Mouse (Mus musculus) thymus, adult 2 months (tissue): Measurements from ENCODE around the gene Tmem132d. TPM values are rescaled to one million over a fixed set of nuclear protein-coding genes. Genes with fewer than 3 reads are reported as not detected.

Experiments used
- DNase-seq: peaks from one replicate; pipeline ENCODE4 v3.0.0; 2021
- H3K27ac ChIP-seq: fragments of 200-500 bp; 2 replicates; pipeline ENCODE4 v1.5.1; 2012; ENCODE audit warnings: low read length, control low read depth; ENCODE audit not compliant: control insufficient read depth, insufficient read depth
- H3K27me3 ChIP-seq: fragments of 200-500 bp; 2 replicates; pipeline ENCODE4 v1.6.1; 2012; ENCODE audit warnings: mild to moderate bottlenecking, low read length, moderate library complexity, mixed read lengths; ENCODE audit not compliant: control insufficient read depth, insufficient read depth
- H3K36me3 ChIP-seq: fragments of 200-500 bp; 2 replicates; pipeline ENCODE4 v1.6.1; 2012; ENCODE audit warnings: mild to moderate bottlenecking, low read length, moderate library complexity; ENCODE audit not compliant: control insufficient read depth, insufficient read depth
- H3K4me1 ChIP-seq: fragments of 200-500 bp; replicated peaks from 2 replicates; pipeline ENCODE4 v1.6.1; 2012; ENCODE audit warnings: low read length; ENCODE audit not compliant: control insufficient read depth, insufficient read depth
- H3K4me3 ChIP-seq: fragments of 200-500 bp; 2 replicates; pipeline ENCODE4 v1.5.1; 2012; ENCODE audit warnings: mild to moderate bottlenecking, low read length, control low read depth, moderate library complexity; ENCODE audit not compliant: control insufficient read depth, insufficient read depth
- CTCF ChIP-seq: fragments of 200-500 bp; IDR thresholded peaks from 2 replicates; pipeline ENCODE4 v1.5.1; 2012; ENCODE audit warnings: mild to moderate bottlenecking, control low read depth, low read length, moderate library complexity, borderline replicate concordance; ENCODE audit not compliant: control insufficient read depth, poor library complexity, insufficient read depth; ENCODE audit errors: extremely low read depth
- POLR2A ChIP-seq: fragments of 200-500 bp; IDR thresholded peaks from 2 replicates; pipeline ENCODE4 v1.6.1; 2012; ENCODE audit warnings: mild to moderate bottlenecking, low read length, control low read depth, moderate library complexity; ENCODE audit not compliant: control insufficient read depth, poor library complexity, insufficient read depth; ENCODE audit errors: extremely low read depth
- WGBS: fragments of 180-500 bp; shearing (Covaris S2); methylation state at CpG from one replicate; pipeline ENCODE4 v1.1.7; 2018; 5-methylcytosine and 5-hydroxymethylcytosine counted together
- polyA plus RNA-seq: library from polyadenylated mRNA; depleted of rRNA; stranded (reverse); fragments of >200 nt; gene quantifications from 2 replicates; pipeline ENCODE4 v1.2.3, GENCODE M21; 2012

Gene Tmem132d
- polyA plus RNA-seq, 1 experiment = 0.07 TPM

DNA sequence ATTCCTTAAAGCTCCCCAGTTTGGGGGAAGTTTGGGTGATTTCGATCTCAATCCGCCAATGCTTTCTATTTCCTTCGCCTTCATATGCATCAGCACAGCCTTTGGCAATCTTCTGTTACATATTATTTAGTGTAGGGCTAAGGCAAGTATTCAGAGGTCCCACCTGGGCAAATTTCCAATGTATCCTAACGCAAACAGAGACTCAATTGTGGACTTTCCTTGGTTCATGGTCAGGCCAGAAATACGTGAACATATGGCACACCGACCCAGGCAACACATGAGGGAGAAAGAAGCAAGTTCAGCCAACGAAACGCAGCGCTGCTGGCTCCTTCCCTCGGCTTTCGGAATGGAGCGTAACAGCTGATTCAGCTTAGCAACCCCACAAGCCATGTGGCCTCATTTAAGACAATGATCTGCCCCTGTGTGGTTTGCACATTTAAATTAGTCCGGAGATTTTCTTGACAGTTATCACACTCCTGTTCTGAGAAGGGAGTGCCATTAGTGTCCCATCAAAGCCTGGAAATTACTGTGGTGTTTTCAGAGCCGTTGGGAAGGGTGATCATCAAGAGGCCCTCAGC lies 242.5 kb downstream of the Tmem132d start:
- Histone ChIP-seq H3K4me1 (no peaks in the 10 kb centered on the region), H3K4me3 (no peak overlapping the region), H3K27ac (no peak overlapping the region), H3K36me3 (no peaks in the 10 kb centered on the region), H3K27me3 (no peaks in the 10 kb centered on the region)
- WGBS = 87% methylated on average over 14 of the region's 14 CpGs
- TF ChIP-seq POLR2A (no peak), CTCF (no peak)
- no peak for DNase-seq

DNA sequence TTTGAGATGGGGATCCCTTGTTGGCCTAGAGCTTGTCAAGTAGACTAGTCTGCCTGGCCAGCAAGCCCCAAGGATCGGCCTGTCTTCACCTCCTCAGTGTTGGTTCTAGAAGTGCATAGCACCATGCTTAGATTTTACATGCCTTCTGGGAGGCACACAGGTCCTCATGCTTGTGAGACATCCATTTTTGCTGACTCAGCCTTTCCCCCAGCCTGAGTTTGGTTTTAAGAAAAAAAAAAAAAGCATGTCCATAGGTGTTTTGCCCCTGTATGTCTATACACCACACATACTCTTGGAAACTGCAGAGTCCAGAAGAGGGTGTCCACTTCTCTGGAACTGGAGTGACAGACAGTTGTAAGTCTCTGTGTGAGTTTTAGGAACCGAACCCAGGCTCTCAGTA lies 256.6 kb downstream of the Tmem132d start:
- Histone ChIP-seq H3K27me3 (no peaks in the 10 kb centered on the region), H3K36me3 (no peaks in the 10 kb centered on the region), H3K4me3 (no peak overlapping the region), H3K4me1 (no peaks in the 10 kb centered on the region), H3K27ac (no peak overlapping the region)
- TF ChIP-seq CTCF (no peak), POLR2A (no peak)
- DNase-seq = no peak
- WGBS = 92% methylated on average over 2 of the region's 2 CpGs

DNA sequence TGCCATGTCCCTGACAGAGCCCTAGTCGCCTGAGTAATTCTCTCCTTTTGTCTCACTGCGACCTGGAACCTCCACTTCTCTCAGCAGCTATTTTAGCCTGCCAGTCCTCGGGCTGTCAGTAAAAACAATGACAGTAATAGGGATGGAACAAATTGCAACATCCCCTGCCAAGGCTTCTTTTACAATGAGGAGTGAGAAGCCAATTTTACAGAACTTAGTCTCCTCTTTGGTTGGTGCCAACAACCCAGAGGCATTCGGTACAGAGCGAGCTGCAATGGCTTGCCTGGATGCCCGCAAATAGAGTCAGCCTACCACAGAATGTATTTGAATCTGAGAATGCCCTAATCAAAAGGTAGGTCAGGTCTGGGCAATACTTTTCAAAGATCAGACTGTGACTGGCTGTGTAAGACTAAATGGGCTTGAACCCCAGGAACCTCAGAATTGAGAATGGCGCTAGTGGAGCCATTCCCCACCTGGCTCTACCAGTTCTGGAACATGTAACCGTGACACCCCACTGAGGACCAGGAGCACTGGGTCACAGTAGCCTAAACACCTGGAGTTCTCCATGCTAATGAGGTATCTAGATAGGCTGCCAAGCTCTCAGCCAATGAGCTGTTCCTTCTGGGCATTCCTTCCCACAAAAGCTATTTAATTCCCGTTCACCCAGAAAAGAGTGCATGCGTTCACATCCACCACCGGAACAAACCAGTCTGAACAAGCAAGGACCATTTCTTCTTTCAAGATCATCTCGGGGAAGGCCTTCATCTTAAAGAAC lies 273.8 kb downstream of the Tmem132d start:
- TF ChIP-seq POLR2A (no peak), CTCF (no peak)
- H3K27ac ChIP-seq = no peak overlapping the region

DNA sequence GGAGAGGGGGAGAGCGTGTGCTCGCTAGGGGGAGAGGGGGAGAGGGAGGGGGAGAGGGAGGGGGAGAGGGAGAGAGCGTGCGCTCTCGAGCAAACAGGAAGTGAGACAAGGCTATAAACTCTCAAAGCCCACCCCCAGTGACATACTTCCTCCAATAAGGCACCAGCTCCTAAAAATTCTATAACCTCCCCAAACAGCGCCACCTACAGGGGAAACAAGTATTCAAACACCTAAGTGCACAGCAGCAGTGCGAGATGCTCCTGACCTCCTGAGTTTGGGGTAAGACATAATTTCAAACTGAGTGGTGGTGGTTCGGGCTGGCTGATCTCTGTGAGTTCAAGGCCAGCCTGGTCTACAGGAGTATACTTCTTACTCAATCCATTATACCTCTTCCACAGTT lies 281.4 kb downstream of the Tmem132d start:
- no peaks in the 10 kb centered on the region for H3K27me3 ChIP-seq
- 86% methylated on average over 8 of the region's 8 CpGs for WGBS
- no peak for DNase-seq
- no peaks in the 10 kb centered on the region for H3K36me3 ChIP-seq
- no peak overlapping the region for H3K4me3 ChIP-seq
- TF ChIP-seq POLR2A (no peak), CTCF (no peak)
- H3K4me1 ChIP-seq = no peaks in the 10 kb centered on the region
- no peak overlapping the region for H3K27ac ChIP-seq

More for the DNA sequence above, 273.8 kb downstream of the Tmem132d start:
- DNase-seq = no peak
- H3K4me1 ChIP-seq = no peaks in the 10 kb centered on the region
- no peak overlapping the region for H3K4me3 ChIP-seq
- 78% methylated on average over 12 of the region's 12 CpGs for WGBS
- H3K27me3 ChIP-seq = no peaks in the 10 kb centered on the region
- no peaks in the 10 kb centered on the region for H3K36me3 ChIP-seq

DNA sequence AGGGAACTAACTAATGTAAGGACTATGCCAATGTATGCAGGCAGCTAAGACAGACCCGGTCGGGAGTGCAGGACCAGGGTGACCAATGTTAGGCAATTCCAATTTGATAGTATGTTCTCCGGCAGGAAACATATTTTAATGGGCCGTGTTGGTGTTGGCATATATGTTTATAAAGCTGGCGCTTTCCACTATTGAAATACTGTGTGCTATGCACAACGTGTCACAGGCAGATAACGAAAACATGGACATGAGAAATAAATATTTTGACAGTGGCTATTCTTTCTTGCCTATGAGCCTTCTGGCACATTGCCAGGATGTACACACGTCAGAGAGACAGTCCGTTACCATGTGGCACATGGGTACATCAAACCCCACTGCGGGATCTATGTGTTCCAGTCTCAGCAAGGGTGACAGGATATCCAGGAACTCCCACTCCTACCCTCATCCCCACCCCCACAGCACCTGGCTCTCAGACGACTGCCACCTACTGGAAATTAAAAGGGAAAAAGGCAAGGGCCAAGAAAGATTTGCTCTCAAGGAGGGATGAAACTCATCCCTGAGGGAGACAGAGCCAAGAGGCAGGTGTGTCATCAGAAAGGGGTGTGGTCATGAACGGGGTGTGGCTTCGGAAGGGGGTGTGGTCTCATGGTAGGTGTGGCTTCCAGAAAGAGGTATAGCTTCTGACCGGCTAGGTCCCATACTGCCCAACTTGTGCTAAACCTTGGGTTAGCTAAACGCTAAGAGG lies 285.8 kb downstream of the Tmem132d start:
- Histone ChIP-seq H3K27ac (no peak overlapping the region), H3K36me3 (no peaks in the 10 kb centered on the region), H3K27me3 (no peaks in the 10 kb centered on the region), H3K4me1 (no peaks in the 10 kb centered on the region), H3K4me3 (no peak overlapping the region)
- TF ChIP-seq POLR2A = no peak
- no peak for TF ChIP-seq CTCF
- no peak for DNase-seq
- 92% methylated on average over 15 of the region's 15 CpGs for WGBS

DNA sequence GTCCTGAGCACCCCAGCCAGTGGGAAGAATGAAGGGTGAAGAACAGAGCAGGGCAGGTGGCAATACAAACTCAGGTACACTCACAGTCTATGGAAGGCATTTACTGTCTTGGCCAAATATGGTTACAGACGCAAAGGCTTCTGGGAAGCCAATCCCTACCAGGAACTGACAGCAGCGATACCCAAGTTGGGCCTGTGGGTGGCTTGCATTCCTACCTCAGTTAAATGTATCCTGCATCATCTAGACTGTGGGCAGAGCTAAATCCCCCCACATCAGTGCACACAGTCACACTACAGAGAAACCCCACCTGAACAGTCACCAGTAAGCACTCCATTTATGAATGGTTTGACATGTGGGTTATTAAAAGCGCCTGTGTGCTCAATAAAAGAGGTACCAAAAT lies 288.1 kb downstream of the Tmem132d start:
- WGBS = 95% methylated on average over 3 of the region's 3 CpGs
- no peak for TF ChIP-seq CTCF
- TF ChIP-seq POLR2A = no peak
- H3K27me3 ChIP-seq = no peaks in the 10 kb centered on the region
- no peak overlapping the region for H3K4me3 ChIP-seq
- no peak overlapping the region for H3K27ac ChIP-seq
- DNase-seq = no peak
- no peaks in the 10 kb centered on the region for H3K36me3 ChIP-seq
- no peaks in the 10 kb centered on the region for H3K4me1 ChIP-seq
